Mouse (Mus musculus): ENCODE measurements around the gene Nphp4. TPM values are rescaled to one million over a fixed set of nuclear protein-coding genes. Genes with fewer than 3 reads are reported as not detected.

The Nphp4 gene
- total and polyA plus RNA-seq, 2 experiments from 2014 or later: 3.9 to 8.7 TPM

GRCm38 (mm10) chr4:152457673-152458072 is 18.8 kb upstream of the Nphp4 start:
- DNase-seq (ENCODE audit: low spot score) (no peak), ATAC-seq (no peak)
- no peak overlapping the region for H3K4me3 ChIP-seq (ENCODE audit: low read length)
- no peak overlapping the region for H3K27ac ChIP-seq
- no peak overlapping the region for H3K9ac ChIP-seq (replicated peaks; ENCODE audit: low read length)
- H3K27me3 ChIP-seq (ENCODE audit: insufficient read depth, low read length): no peaks in the 10 kb centered on the region
- no peaks in the 10 kb centered on the region for H3K9me3 ChIP-seq (ENCODE audit: low read length)
- no peaks in the 10 kb centered on the region for H3K4me1 ChIP-seq (ENCODE audit: insufficient read depth, low read length)
- no peaks in the 10 kb centered on the region for H3K36me3 ChIP-seq (ENCODE audit: insufficient read depth, low read length)
- 89% methylated on average over 4 of the region's 4 CpGs for WGBS
- no peak overlapping the region for H3K4me2 ChIP-seq (ENCODE audit: low read depth, low read length)
- no peak for TF ChIP-seq CTCF (IDR thresholded peaks at IDR 0.05; ENCODE audit: low read depth)

- DNase-seq (ENCODE audit: low spot score) (no peak), ATAC-seq (no peak)
- Histone ChIP-seq H3K36me3 (ENCODE audit: insufficient read depth, low read length) (no peaks in the 10 kb centered on the region), H3K9ac (replicated peaks; ENCODE audit: low read length) (no peak overlapping the region), H3K4me2 (ENCODE audit: low read depth, low read length) (no peak overlapping the region), H3K9me3 (ENCODE audit: low read length) (no peaks in the 10 kb centered on the region), H3K27me3 (ENCODE audit: insufficient read depth, low read length) (no peaks in the 10 kb centered on the region), H3K27ac (no peak overlapping the region), H3K4me1 (ENCODE audit: insufficient read depth, low read length) (no peaks in the 10 kb centered on the region), H3K4me3 (ENCODE audit: low read length) (no peak overlapping the region)
- no peak for TF ChIP-seq CTCF (IDR thresholded peaks at IDR 0.05; ENCODE audit: low read depth)
- 83% methylated on average over 12 of the region's 12 CpGs for WGBS
Measured at GRCm38 (mm10) chr4:152462516-152462915, 14.0 kb upstream of the Nphp4 start.

- no peak for TF ChIP-seq CTCF (IDR thresholded peaks at IDR 0.05; ENCODE audit: low read depth)
- WGBS: 82% methylated on average over 9 of the region's 9 CpGs
- H3K9me3 ChIP-seq (ENCODE audit: low read length): no peaks in the 10 kb centered on the region
- H3K27me3 ChIP-seq (ENCODE audit: insufficient read depth, low read length): no peaks in the 10 kb centered on the region
- no peak for DNase-seq (ENCODE audit: low spot score)
- no peaks in the 10 kb centered on the region for H3K4me1 ChIP-seq (ENCODE audit: insufficient read depth, low read length)
- no peaks in the 10 kb centered on the region for H3K36me3 ChIP-seq (ENCODE audit: insufficient read depth, low read length)
- no peak for ATAC-seq
- H3K4me3 ChIP-seq (ENCODE audit: low read length): no peak overlapping the region
- H3K4me2 ChIP-seq (ENCODE audit: low read depth, low read length): no peak overlapping the region
- no peak overlapping the region for H3K9ac ChIP-seq (replicated peaks; ENCODE audit: low read length)
- no peak overlapping the region for H3K27ac ChIP-seq
Measured at GRCm38 (mm10) chr4:152463147-152463546, 13.4 kb upstream of the Nphp4 start.

GRCm38 (mm10) chr4:152465116-152465515 is 11.4 kb upstream of the Nphp4 start:
- H3K4me1 ChIP-seq (ENCODE audit: insufficient read depth, low read length): no peaks in the 10 kb centered on the region
- peak; percentile 46 for DNase-seq (ENCODE audit: low spot score)
- H3K4me2 ChIP-seq (ENCODE audit: low read depth, low read length): no peak overlapping the region
- 22% methylated on average over 8 of the region's 8 CpGs for WGBS
- TF ChIP-seq CTCF (IDR thresholded peaks at IDR 0.05; ENCODE audit: low read depth): no peak
- H3K9ac ChIP-seq (replicated peaks; ENCODE audit: low read length): no peak overlapping the region
- H3K4me3 ChIP-seq (ENCODE audit: low read length): no peak overlapping the region
- no peaks in the 10 kb centered on the region for H3K9me3 ChIP-seq (ENCODE audit: low read length)
- no peaks in the 10 kb centered on the region for H3K27me3 ChIP-seq (ENCODE audit: insufficient read depth, low read length)
- peak; percentile 35; the same call in 1 of the 2 replicates for ATAC-seq
- H3K36me3 ChIP-seq (ENCODE audit: insufficient read depth, low read length): no peaks in the 10 kb centered on the region
- H3K27ac ChIP-seq: no peak overlapping the region

- no peak for ATAC-seq
- H3K4me2 ChIP-seq (ENCODE audit: low read depth, low read length): no peak overlapping the region
- 62% methylated on average over 13 of the region's 13 CpGs for WGBS
- H3K4me1 ChIP-seq (ENCODE audit: insufficient read depth, low read length): no peaks in the 10 kb centered on the region
- H3K9me3 ChIP-seq (ENCODE audit: low read length): no peaks in the 10 kb centered on the region
- TF ChIP-seq CTCF (IDR thresholded peaks at IDR 0.05; ENCODE audit: low read depth): no peak
- no peaks in the 10 kb centered on the region for H3K27me3 ChIP-seq (ENCODE audit: insufficient read depth, low read length)
- H3K27ac ChIP-seq: no peak overlapping the region
- H3K4me3 ChIP-seq (ENCODE audit: low read length): no peak overlapping the region
- no peak overlapping the region for H3K9ac ChIP-seq (replicated peaks; ENCODE audit: low read length)
- DNase-seq (ENCODE audit: low spot score): no peak
- no peaks in the 10 kb centered on the region for H3K36me3 ChIP-seq (ENCODE audit: insufficient read depth, low read length)
Measured at GRCm38 (mm10) chr4:152466601-152467000, 9.9 kb upstream of the Nphp4 start.

- Histone ChIP-seq H3K27ac (no peak overlapping the region), H3K4me2 (ENCODE audit: low read depth, low read length) (no peak overlapping the region), H3K36me3 (ENCODE audit: insufficient read depth, low read length) (no peaks in the 10 kb centered on the region), H3K4me1 (ENCODE audit: insufficient read depth, low read length) (no peaks in the 10 kb centered on the region), H3K27me3 (ENCODE audit: insufficient read depth, low read length) (no peaks in the 10 kb centered on the region), H3K9me3 (ENCODE audit: low read length) (no peaks in the 10 kb centered on the region), H3K9ac (replicated peaks; ENCODE audit: low read length) (no peak overlapping the region), H3K4me3 (ENCODE audit: low read length) (no peak overlapping the region)
- WGBS: 59% methylated on average over 6 of the region's 6 CpGs
- no peak for TF ChIP-seq CTCF (IDR thresholded peaks at IDR 0.05; ENCODE audit: low read depth)
- DNase-seq (ENCODE audit: low spot score): no peak
- ATAC-seq: peak; percentile 43; the same call in 1 of the 2 replicates
Measured at GRCm38 (mm10) chr4:152467951-152468350, 8.6 kb upstream of the Nphp4 start.

- TF ChIP-seq CTCF (IDR thresholded peaks at IDR 0.05; ENCODE audit: low read depth): no peak
- no peak for ATAC-seq
- peak overlapping the region; percentile 80 for H3K4me2 ChIP-seq (ENCODE audit: low read depth, low read length)
- H3K4me1 ChIP-seq (ENCODE audit: insufficient read depth, low read length): peaks cover 11% of the 10 kb centered on the region
- WGBS: 76% methylated on average over 7 of the region's 7 CpGs
- no peaks in the 10 kb centered on the region for H3K36me3 ChIP-seq (ENCODE audit: insufficient read depth, low read length)
- H3K9me3 ChIP-seq (ENCODE audit: low read length): no peaks in the 10 kb centered on the region
- DNase-seq (ENCODE audit: low spot score): no peak
- no peaks in the 10 kb centered on the region for H3K27me3 ChIP-seq (ENCODE audit: insufficient read depth, low read length)
- H3K9ac ChIP-seq (replicated peaks; ENCODE audit: low read length): 0 out of 2 replicates have a peak overlapping the region, but pooled peaks have one; percentile 84
- peak overlapping the region; percentile 83 for H3K4me3 ChIP-seq (ENCODE audit: low read length)
- 0 out of 2 replicates have a peak overlapping the region, but pooled peaks have one; percentile 75 for H3K27ac ChIP-seq
Measured at GRCm38 (mm10) chr4:152475941-152476340, 565 bp upstream of the Nphp4 start.
